Mouse (Mus musculus): ENCODE data around the gene Cyct. TPM values are rescaled to one million over a fixed set of nuclear protein-coding genes. Genes with fewer than 3 reads are reported as not detected.

The Cyct gene
- polyA plus RNA-seq, 1 experiment from 2014 or later, result not detected

DNA sequence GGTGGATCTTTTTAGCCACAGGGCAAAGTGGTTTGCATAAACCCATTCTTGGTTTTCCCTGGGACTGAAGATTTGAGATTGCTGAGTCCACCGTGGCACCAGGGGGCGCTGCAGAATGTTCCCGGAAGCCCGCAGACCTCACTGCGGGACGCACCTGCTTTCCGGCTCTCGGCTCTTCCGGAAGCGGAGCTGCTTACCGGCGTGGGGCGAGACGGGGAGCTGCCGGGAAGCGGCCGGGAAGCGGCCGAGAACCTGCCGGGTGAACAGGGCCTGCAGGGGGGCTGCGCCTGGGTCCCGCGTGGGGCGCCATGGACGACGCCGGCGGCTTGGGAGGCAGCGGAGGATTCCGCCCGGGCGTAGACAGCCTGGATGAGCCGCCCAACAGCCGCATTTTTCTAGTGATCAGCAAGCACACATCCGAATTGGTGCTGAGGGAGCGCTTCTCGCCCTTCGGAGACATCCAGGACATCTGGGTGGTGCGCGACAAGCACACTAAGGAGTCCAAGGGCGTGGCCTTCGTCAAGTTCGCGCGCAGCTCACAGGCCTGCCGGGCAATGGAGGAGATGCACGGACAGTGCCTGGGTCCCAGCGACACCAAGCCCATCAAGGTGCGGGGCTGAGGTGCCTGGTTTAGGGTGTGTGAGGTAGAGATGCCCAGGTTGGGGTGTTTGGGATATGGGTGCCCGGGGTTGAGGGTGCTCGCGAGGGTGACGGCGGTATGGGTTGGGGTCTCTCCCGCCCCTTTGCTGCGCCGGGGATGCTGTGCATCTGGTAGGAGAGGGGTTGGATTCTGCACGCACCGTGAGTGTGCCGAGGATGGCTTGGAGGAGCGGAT is 9.8 kb upstream of the Cyct start, which contains the start of gene Rbm45:
Gene Rbm45 (plus strand): TSS at position 164 of the 835 bp plus-strand sequence.
- H3K27me3 ChIP-seq (replicated peaks), result no peaks in the 10 kb centered on the region
- under 1% methylated on average over 61 of the region's 61 CpGs for WGBS
- H3K36me3 ChIP-seq, result peaks cover 15% of the 10 kb centered on the region
- peak; percentile 90 for ATAC-seq (ENCODE audit: low FRiP score, low read depth)
- H3K9me3 ChIP-seq, result no peaks in the 10 kb centered on the region
- peak within 1 kb of the TSS; percentile 60; the same call in 1 of the 2 replicates for H3K27ac ChIP-seq
- H3K4me2 ChIP-seq (replicated peaks), result peak within 1 kb of the TSS; percentile 79
- peaks cover 8% of the 10 kb centered on the region for H3K4me1 ChIP-seq
- peak within 1 kb of the TSS; percentile 93 for H3K4me3 ChIP-seq
- peak within 1 kb of the TSS; percentile 84 for H3K9ac ChIP-seq

GRCm38 (mm10) chr2:76368861-76369660 is 8.8 kb upstream of the Cyct start:
- H3K36me3 ChIP-seq, result peaks cover 12% of the 10 kb centered on the region
- no peak overlapping the region for H3K4me3 ChIP-seq
- no peak overlapping the region for H3K4me2 ChIP-seq (replicated peaks)
- no peak overlapping the region for H3K9ac ChIP-seq
- whole genome bisulfite sequencing, result 75% methylated on average over 12 of the region's 13 CpGs
- H3K27ac ChIP-seq, result no peak overlapping the region
- H3K27me3 ChIP-seq (replicated peaks), result no peaks in the 10 kb centered on the region
- no peaks in the 10 kb centered on the region for H3K9me3 ChIP-seq
- peak; percentile 18; the same call in 1 of the 2 replicates for ATAC-seq (ENCODE audit: low FRiP score, low read depth)
- H3K4me1 ChIP-seq, result peaks cover 8% of the 10 kb centered on the region

- H3K36me3 ChIP-seq, result peaks cover 1% of the 10 kb centered on the region; the same call in 1 of the 2 replicates
- 22% methylated on average over 9 of the region's 9 CpGs for WGBS
- H3K9me3 ChIP-seq, result no peaks in the 10 kb centered on the region
- H3K9ac ChIP-seq, result no peak overlapping the region
- no peak overlapping the region for H3K4me3 ChIP-seq
- peaks cover 8% of the 10 kb centered on the region for H3K4me1 ChIP-seq
- H3K4me2 ChIP-seq (replicated peaks), result no peak overlapping the region
- H3K27ac ChIP-seq, result no peak overlapping the region
- H3K27me3 ChIP-seq (replicated peaks), result no peaks in the 10 kb centered on the region
- ATAC-seq (ENCODE audit: low FRiP score, low read depth), result no peak
Measured at GRCm38 (mm10) chr2:76367188-76367922, 7.1 kb upstream of the Cyct start.

GRCm38 (mm10) chr2:76365811-76366210 is 5.6 kb upstream of the Cyct start:
- Histone ChIP-seq H3K36me3 (no peaks in the 10 kb centered on the region), H3K4me2 (replicated peaks) (no peak overlapping the region), H3K9ac (no peak overlapping the region), H3K27ac (no peak overlapping the region), H3K27me3 (replicated peaks) (no peaks in the 10 kb centered on the region), H3K9me3 (no peaks in the 10 kb centered on the region), H3K4me3 (no peak overlapping the region), H3K4me1 (peaks cover 4% of the 10 kb centered on the region)
- 80% methylated on average over 4 of the region's 4 CpGs for WGBS
- ATAC-seq (ENCODE audit: low FRiP score, low read depth), result no peak

GRCm38 (mm10) chr2:76362111-76362510 is 1.9 kb upstream of the Cyct start:
- H3K9me3 ChIP-seq, result no peaks in the 10 kb centered on the region
- WGBS, result 56% methylated on average over 2 of the region's 2 CpGs
- no peak for ATAC-seq (ENCODE audit: low FRiP score, low read depth)
- H3K9ac ChIP-seq, result no peak overlapping the region
- H3K27me3 ChIP-seq (replicated peaks), result no peaks in the 10 kb centered on the region
- no peak overlapping the region for H3K27ac ChIP-seq
- H3K4me1 ChIP-seq, result no peaks in the 10 kb centered on the region
- no peaks in the 10 kb centered on the region for H3K36me3 ChIP-seq
- no peak overlapping the region for H3K4me3 ChIP-seq
- no peak overlapping the region for H3K4me2 ChIP-seq (replicated peaks)

DNA sequence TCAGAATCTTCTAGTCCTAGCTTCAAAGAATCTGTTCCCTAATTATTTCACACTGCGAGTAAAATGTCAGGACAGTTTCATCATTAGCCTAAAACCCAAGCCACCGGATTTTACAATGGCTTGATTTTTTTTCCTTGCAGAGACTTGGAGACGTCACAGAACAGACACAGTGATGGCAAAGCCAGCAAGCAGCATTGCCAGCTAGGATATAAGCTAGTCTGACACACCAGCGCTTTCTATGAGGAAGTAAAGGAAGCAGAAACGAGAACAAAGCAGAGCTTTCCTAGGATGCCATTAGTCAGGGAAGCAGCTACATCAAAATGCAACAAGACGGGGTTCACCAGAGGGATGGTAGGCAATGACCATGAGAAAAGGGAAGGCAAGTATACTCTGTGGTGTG is 12.4 kb downstream of the Cyct start:
- no peaks in the 10 kb centered on the region for H3K9me3 ChIP-seq
- no peaks in the 10 kb centered on the region for H3K36me3 ChIP-seq
- WGBS, result 79% methylated on average over 6 of the region's 6 CpGs
- no peaks in the 10 kb centered on the region for H3K27me3 ChIP-seq (replicated peaks)
- H3K27ac ChIP-seq, result no peak overlapping the region
- no peaks in the 10 kb centered on the region for H3K4me1 ChIP-seq
- H3K9ac ChIP-seq, result no peak overlapping the region
- H3K4me3 ChIP-seq, result no peak overlapping the region
- ATAC-seq (ENCODE audit: low FRiP score, low read depth), result no peak
- H3K4me2 ChIP-seq (replicated peaks), result no peak overlapping the region

GRCm38 (mm10) chr2:76342146-76342545 is 18.1 kb downstream of the Cyct start:
- H3K27ac ChIP-seq, result no peak overlapping the region
- no peak overlapping the region for H3K4me2 ChIP-seq (replicated peaks)
- no peaks in the 10 kb centered on the region for H3K36me3 ChIP-seq
- no peak overlapping the region for H3K4me3 ChIP-seq
- ATAC-seq (ENCODE audit: low FRiP score, low read depth), result no peak
- H3K4me1 ChIP-seq, result peaks cover 11% of the 10 kb centered on the region
- 90% methylated on average over 9 of the region's 9 CpGs for WGBS
- H3K9ac ChIP-seq, result no peak overlapping the region
- H3K9me3 ChIP-seq, result no peaks in the 10 kb centered on the region
- peaks cover 7% of the 10 kb centered on the region; the same call in 1 of the 2 replicates for H3K27me3 ChIP-seq (replicated peaks)

DNA sequence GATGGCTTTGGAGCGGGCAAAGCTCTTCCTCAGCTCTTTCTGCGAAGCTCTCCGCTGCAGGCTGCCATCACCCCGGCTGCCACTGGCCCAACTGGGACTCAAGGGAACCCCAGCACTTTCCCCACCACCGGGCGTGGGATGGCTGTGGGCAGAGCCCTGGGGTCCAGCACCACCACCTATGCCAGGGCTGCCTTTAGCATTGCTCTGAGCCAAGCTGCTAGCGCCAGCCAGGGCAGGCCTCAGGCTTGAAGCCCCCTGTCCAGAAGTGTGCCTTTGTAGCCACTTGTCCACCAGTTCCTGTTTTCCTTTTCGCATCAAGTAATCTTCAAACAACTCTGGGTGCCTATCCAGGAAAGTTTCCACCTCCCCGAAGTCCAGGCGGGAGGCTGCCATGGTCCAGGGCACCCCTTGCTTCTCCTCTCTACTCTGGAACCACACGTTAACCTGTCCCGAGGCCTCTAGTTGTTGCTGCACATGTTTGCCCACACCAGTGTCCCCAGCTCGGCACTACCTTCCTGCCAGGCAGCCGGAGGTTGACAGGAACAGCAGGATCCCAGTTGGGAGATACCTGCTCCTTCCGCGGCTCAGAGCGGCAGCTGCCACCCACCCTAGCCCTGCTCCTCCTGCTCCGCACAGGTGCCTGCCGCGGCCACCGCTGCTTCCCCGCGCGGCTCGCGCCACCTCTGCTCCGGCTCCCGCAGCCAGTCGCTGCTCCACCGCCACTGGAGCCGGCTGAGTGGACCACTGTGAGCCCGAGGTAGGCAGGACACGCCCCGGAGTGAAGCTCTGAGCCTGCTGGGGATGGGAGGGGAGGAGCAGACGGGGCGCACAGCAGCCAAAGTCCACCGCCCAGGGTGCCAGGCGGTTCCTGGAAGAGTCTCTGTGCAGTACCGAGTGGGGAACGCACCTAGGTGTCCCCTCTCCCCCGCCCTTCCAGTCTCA is 21.8 kb downstream of the Cyct start, which contains the start of gene Pde11a:
Gene Pde11a (minus strand): TSS at position 560 of the 942 bp plus-strand sequence.
- ATAC-seq (ENCODE audit: low FRiP score, low read depth), result peak; percentile 68
- H3K9ac ChIP-seq, result peak within 1 kb of the TSS; percentile 47
- peak within 1 kb of the TSS; percentile 41 for H3K4me3 ChIP-seq
- H3K27ac ChIP-seq, result no peak within 1 kb of the TSS
- 17% methylated on average over 41 of the region's 41 CpGs for WGBS
- H3K36me3 ChIP-seq, result no peaks in the 10 kb centered on the region
- H3K27me3 ChIP-seq (replicated peaks), result peaks cover 7% of the 10 kb centered on the region; the same call in 1 of the 2 replicates
- no peaks in the 10 kb centered on the region for H3K9me3 ChIP-seq
- peaks cover 11% of the 10 kb centered on the region for H3K4me1 ChIP-seq
- H3K4me2 ChIP-seq (replicated peaks), result peak within 1 kb of the TSS; percentile 95

- no peak for ATAC-seq (ENCODE audit: low FRiP score, low read depth)
- Histone ChIP-seq H3K27me3 (replicated peaks) (peaks cover 7% of the 10 kb centered on the region; the same call in 1 of the 2 replicates), H3K27ac (no peak overlapping the region), H3K36me3 (no peaks in the 10 kb centered on the region), H3K4me2 (replicated peaks) (no peak overlapping the region), H3K4me3 (no peak overlapping the region), H3K9me3 (no peaks in the 10 kb centered on the region), H3K4me1 (peaks cover 11% of the 10 kb centered on the region), H3K9ac (no peak overlapping the region)
- WGBS, result 87% methylated on average over 5 of the region's 5 CpGs
Measured at GRCm38 (mm10) chr2:76334596-76334995, 25.7 kb downstream of the Cyct start.

DNA sequence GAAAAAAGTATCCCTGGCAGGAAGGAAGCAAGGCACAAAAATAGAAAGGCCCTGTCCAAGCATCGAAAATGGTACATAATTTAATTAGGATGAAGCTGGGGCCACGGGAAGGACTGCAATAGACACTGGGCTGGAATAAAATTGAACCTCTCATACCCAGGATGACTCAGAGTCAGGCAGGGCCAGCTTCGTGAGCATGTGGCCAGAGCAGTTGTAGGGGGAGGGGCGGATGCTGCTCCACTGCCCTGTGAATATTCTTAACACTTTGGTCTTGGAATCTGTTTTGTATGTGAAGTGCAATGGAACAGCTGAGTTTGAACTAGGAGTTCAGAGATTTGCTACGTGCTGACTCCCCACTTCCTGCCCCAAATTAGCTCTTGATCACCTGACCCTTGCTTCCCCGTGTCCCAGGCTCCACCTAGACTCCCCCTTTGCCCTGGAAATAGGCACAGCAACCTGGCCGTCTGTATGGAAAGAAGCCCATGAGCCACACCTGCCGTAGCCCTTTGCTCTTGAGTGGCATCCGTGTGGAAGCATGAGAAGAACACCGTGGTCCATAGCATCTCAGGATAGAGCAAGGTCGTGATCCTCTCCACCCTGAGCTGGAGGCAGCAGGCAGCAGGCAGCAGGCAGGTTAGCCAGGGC is 28.0 kb downstream of the Cyct start:
- H3K9ac ChIP-seq, result no peak overlapping the region
- no peak for ATAC-seq (ENCODE audit: low FRiP score, low read depth)
- no peaks in the 10 kb centered on the region for H3K4me1 ChIP-seq
- H3K36me3 ChIP-seq, result no peaks in the 10 kb centered on the region
- no peaks in the 10 kb centered on the region for H3K9me3 ChIP-seq
- H3K4me3 ChIP-seq, result no peak overlapping the region
- H3K4me2 ChIP-seq (replicated peaks), result no peak overlapping the region
- H3K27ac ChIP-seq, result no peak overlapping the region
- H3K27me3 ChIP-seq (replicated peaks), result no peaks in the 10 kb centered on the region
- WGBS, result 82% methylated on average over 11 of the region's 11 CpGs

DNA sequence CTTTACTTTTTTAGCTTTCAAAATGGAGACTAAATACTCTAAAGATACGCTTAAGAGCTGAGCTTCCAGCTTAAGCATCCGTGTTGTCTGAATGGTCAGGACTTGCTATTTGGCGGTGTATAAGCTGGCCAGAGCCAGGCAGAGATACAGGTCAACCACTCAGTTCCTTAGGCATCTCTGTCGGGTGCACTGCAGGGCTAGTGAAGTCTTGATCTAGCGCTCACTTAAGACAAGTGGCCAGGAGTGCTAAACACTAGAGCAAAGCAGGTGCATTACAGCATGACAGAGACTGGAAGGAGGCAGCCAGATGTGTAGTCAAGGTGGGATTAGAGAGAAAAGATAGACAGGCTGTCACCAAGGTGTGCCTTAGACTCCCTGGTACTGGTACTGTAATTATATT is 30.2 kb downstream of the Cyct start:
- Histone ChIP-seq H3K4me2 (replicated peaks) (no peak overlapping the region), H3K36me3 (no peaks in the 10 kb centered on the region), H3K4me1 (no peaks in the 10 kb centered on the region), H3K27ac (no peak overlapping the region), H3K9ac (no peak overlapping the region), H3K4me3 (no peak overlapping the region), H3K9me3 (no peaks in the 10 kb centered on the region), H3K27me3 (replicated peaks) (no peaks in the 10 kb centered on the region)
- ATAC-seq (ENCODE audit: low FRiP score, low read depth), result no peak
- 91% methylated on average over 5 of the region's 5 CpGs for WGBS
